Mouse (Mus musculus): ENCODE results near the gene Ugt1a1. TPM values are rescaled to one million over a fixed set of nuclear protein-coding genes. Genes with fewer than 3 reads are reported as not detected.

Ugt1a1 gene
- polyA plus RNA-seq, 1 experiment from 2014 or later = 14.1 TPM

- peaks cover 6% of the 10 kb centered on the region; the same call in 1 of the 2 replicates for H3K4me1 ChIP-seq (ENCODE audit: control insufficient read depth, insufficient read depth, low read length)
- H3K36me3 ChIP-seq (ENCODE audit: control insufficient read depth, insufficient read depth, low read length) = no peaks in the 10 kb centered on the region
- H3K9ac ChIP-seq (ENCODE audit: low read length) = no peak within 1 kb of the TSS
- 73% methylated on average over 7 of the region's 7 CpGs for WGBS
- ATAC-seq (ENCODE audit: insufficient read depth, low FRiP score) = no peak
- H3K27ac ChIP-seq (ENCODE audit: low read length) = no peak within 1 kb of the TSS
- no peaks in the 10 kb centered on the region for H3K27me3 ChIP-seq (ENCODE audit: control insufficient read depth, insufficient read depth, low read length)
- H3K4me2 ChIP-seq (ENCODE audit: low read depth, low read length) = no peak within 1 kb of the TSS
- H3K4me3 ChIP-seq (replicated peaks; ENCODE audit: low read length) = no peak within 1 kb of the TSS
- no peaks in the 10 kb centered on the region for H3K9me3 ChIP-seq (replicated peaks; ENCODE audit: control insufficient read depth, low read length)
Observed at GRCm38 (mm10) chr1:88200456-88200855, 11.3 kb upstream of the Ugt1a1 start, which contains the start of gene Ugt1a2. TSS of gene Ugt1a2 (plus strand) at chr1:88200601.

GRCm38 (mm10) chr1:88205294-88205922, 6.4 kb upstream of the Ugt1a1 start, which contains the start of gene Dnajb3:
TSS of gene Dnajb3 (minus strand) at chr1:88205782.
- Histone ChIP-seq H3K27ac (ENCODE audit: low read length) (peak within 1 kb of the TSS; percentile 52), H3K4me3 (replicated peaks; ENCODE audit: low read length) (peak within 1 kb of the TSS; percentile 51), H3K36me3 (ENCODE audit: control insufficient read depth, insufficient read depth, low read length) (no peaks in the 10 kb centered on the region), H3K9ac (ENCODE audit: low read length) (peak within 1 kb of the TSS; percentile 84), H3K9me3 (replicated peaks; ENCODE audit: control insufficient read depth, low read length) (no peaks in the 10 kb centered on the region), H3K27me3 (ENCODE audit: control insufficient read depth, insufficient read depth, low read length) (no peaks in the 10 kb centered on the region), H3K4me2 (ENCODE audit: low read depth, low read length) (peak within 1 kb of the TSS; percentile 83), H3K4me1 (ENCODE audit: control insufficient read depth, insufficient read depth, low read length) (peaks cover 6% of the 10 kb centered on the region; the same call in 1 of the 2 replicates)
- 5% methylated on average over 59 of the region's 62 CpGs for WGBS
- peak; percentile 96 for ATAC-seq (ENCODE audit: insufficient read depth, low FRiP score)

GRCm38 (mm10) chr1:88206843-88207479, 4.8 kb upstream of the Ugt1a1 start:
- no peak overlapping the region for H3K4me3 ChIP-seq (replicated peaks; ENCODE audit: low read length)
- H3K36me3 ChIP-seq (ENCODE audit: control insufficient read depth, insufficient read depth, low read length) = no peaks in the 10 kb centered on the region
- no peak overlapping the region for H3K9ac ChIP-seq (ENCODE audit: low read length)
- ATAC-seq (ENCODE audit: insufficient read depth, low FRiP score) = no peak
- 71% methylated on average over 2 of the region's 2 CpGs for WGBS
- no peaks in the 10 kb centered on the region for H3K27me3 ChIP-seq (ENCODE audit: control insufficient read depth, insufficient read depth, low read length)
- H3K4me1 ChIP-seq (ENCODE audit: control insufficient read depth, insufficient read depth, low read length) = peaks cover 6% of the 10 kb centered on the region; the same call in 1 of the 2 replicates
- peaks cover 7% of the 10 kb centered on the region for H3K9me3 ChIP-seq (replicated peaks; ENCODE audit: control insufficient read depth, low read length)
- no peak overlapping the region for H3K27ac ChIP-seq (ENCODE audit: low read length)
- no peak overlapping the region for H3K4me2 ChIP-seq (ENCODE audit: low read depth, low read length)

- ATAC-seq (ENCODE audit: insufficient read depth, low FRiP score) = 0 out of 2 replicates have a peak, but pooled peaks have one; percentile 15
- H3K4me1 ChIP-seq (ENCODE audit: control insufficient read depth, insufficient read depth, low read length) = no peaks in the 10 kb centered on the region
Observed at GRCm38 (mm10) chr1:88212341-88213045, 734 bp downstream of the Ugt1a1 start.

GRCm38 (mm10) chr1:88213061-88213460, 1.3 kb downstream of the Ugt1a1 start:
- no peak overlapping the region for H3K4me2 ChIP-seq (ENCODE audit: low read depth, low read length)
- H3K4me3 ChIP-seq (replicated peaks; ENCODE audit: low read length) = no peak overlapping the region
- H3K4me1 ChIP-seq (ENCODE audit: control insufficient read depth, insufficient read depth, low read length) = no peaks in the 10 kb centered on the region
- no peak overlapping the region for H3K9ac ChIP-seq (ENCODE audit: low read length)
- no peak overlapping the region for H3K27ac ChIP-seq (ENCODE audit: low read length)
- ATAC-seq (ENCODE audit: insufficient read depth, low FRiP score) = no peak
- peaks cover 58% of the 10 kb centered on the region for H3K9me3 ChIP-seq (replicated peaks; ENCODE audit: control insufficient read depth, low read length)
- H3K36me3 ChIP-seq (ENCODE audit: control insufficient read depth, insufficient read depth, low read length) = no peaks in the 10 kb centered on the region
- no peaks in the 10 kb centered on the region for H3K27me3 ChIP-seq (ENCODE audit: control insufficient read depth, insufficient read depth, low read length)
- WGBS = 78% methylated on average over 1 of the region's 1 CpGs

More at GRCm38 (mm10) chr1:88212341-88213045, 734 bp downstream of the Ugt1a1 start:
- WGBS = 60% methylated on average over 8 of the region's 8 CpGs
- Histone ChIP-seq H3K4me3 (replicated peaks; ENCODE audit: low read length) (no peak overlapping the region), H3K4me2 (ENCODE audit: low read depth, low read length) (no peak overlapping the region), H3K27me3 (ENCODE audit: control insufficient read depth, insufficient read depth, low read length) (no peaks in the 10 kb centered on the region), H3K9me3 (replicated peaks; ENCODE audit: control insufficient read depth, low read length) (peaks cover 56% of the 10 kb centered on the region), H3K27ac (ENCODE audit: low read length) (no peak overlapping the region), H3K9ac (ENCODE audit: low read length) (no peak overlapping the region), H3K36me3 (ENCODE audit: control insufficient read depth, insufficient read depth, low read length) (no peaks in the 10 kb centered on the region)

- Histone ChIP-seq H3K9ac (ENCODE audit: low read length) (no peak overlapping the region), H3K36me3 (ENCODE audit: control insufficient read depth, insufficient read depth, low read length) (no peaks in the 10 kb centered on the region), H3K9me3 (replicated peaks; ENCODE audit: control insufficient read depth, low read length) (peaks cover 58% of the 10 kb centered on the region), H3K4me3 (replicated peaks; ENCODE audit: low read length) (no peak overlapping the region), H3K27me3 (ENCODE audit: control insufficient read depth, insufficient read depth, low read length) (no peaks in the 10 kb centered on the region), H3K4me1 (ENCODE audit: control insufficient read depth, insufficient read depth, low read length) (no peaks in the 10 kb centered on the region), H3K4me2 (ENCODE audit: low read depth, low read length) (no peak overlapping the region), H3K27ac (ENCODE audit: low read length) (no peak overlapping the region)
- ATAC-seq (ENCODE audit: insufficient read depth, low FRiP score) = peak; percentile 18; the same call in 1 of the 2 replicates
- 81% methylated on average over 2 of the region's 2 CpGs for WGBS
Observed at GRCm38 (mm10) chr1:88213766-88214461, 2.2 kb downstream of the Ugt1a1 start.

- Histone ChIP-seq H3K4me1 (ENCODE audit: control insufficient read depth, insufficient read depth, low read length) (no peaks in the 10 kb centered on the region), H3K4me3 (replicated peaks; ENCODE audit: low read length) (no peak overlapping the region), H3K9ac (ENCODE audit: low read length) (no peak overlapping the region), H3K27me3 (ENCODE audit: control insufficient read depth, insufficient read depth, low read length) (no peaks in the 10 kb centered on the region), H3K9me3 (replicated peaks; ENCODE audit: control insufficient read depth, low read length) (peaks cover 58% of the 10 kb centered on the region), H3K4me2 (ENCODE audit: low read depth, low read length) (no peak overlapping the region), H3K36me3 (ENCODE audit: control insufficient read depth, insufficient read depth, low read length) (no peaks in the 10 kb centered on the region), H3K27ac (ENCODE audit: low read length) (no peak overlapping the region)
- ATAC-seq (ENCODE audit: insufficient read depth, low FRiP score) = no peak
- 77% methylated on average over 2 of the region's 2 CpGs for WGBS
Observed at GRCm38 (mm10) chr1:88214462-88214952, 2.7 kb downstream of the Ugt1a1 start.

GRCm38 (mm10) chr1:88215466-88216380, 4.0 kb downstream of the Ugt1a1 start:
- WGBS = 70% methylated on average over 10 of the region's 10 CpGs
- Histone ChIP-seq H3K9me3 (replicated peaks; ENCODE audit: control insufficient read depth, low read length) (peaks cover 58% of the 10 kb centered on the region), H3K27ac (ENCODE audit: low read length) (no peak overlapping the region), H3K36me3 (ENCODE audit: control insufficient read depth, insufficient read depth, low read length) (no peaks in the 10 kb centered on the region), H3K4me2 (ENCODE audit: low read depth, low read length) (no peak overlapping the region), H3K4me1 (ENCODE audit: control insufficient read depth, insufficient read depth, low read length) (no peaks in the 10 kb centered on the region), H3K27me3 (ENCODE audit: control insufficient read depth, insufficient read depth, low read length) (no peaks in the 10 kb centered on the region), H3K4me3 (replicated peaks; ENCODE audit: low read length) (no peak overlapping the region), H3K9ac (ENCODE audit: low read length) (no peak overlapping the region)
- no peak for ATAC-seq (ENCODE audit: insufficient read depth, low FRiP score)
